24 mouse cellular contexts compared by ENCODE assay signal in the genomic region with DNA sequence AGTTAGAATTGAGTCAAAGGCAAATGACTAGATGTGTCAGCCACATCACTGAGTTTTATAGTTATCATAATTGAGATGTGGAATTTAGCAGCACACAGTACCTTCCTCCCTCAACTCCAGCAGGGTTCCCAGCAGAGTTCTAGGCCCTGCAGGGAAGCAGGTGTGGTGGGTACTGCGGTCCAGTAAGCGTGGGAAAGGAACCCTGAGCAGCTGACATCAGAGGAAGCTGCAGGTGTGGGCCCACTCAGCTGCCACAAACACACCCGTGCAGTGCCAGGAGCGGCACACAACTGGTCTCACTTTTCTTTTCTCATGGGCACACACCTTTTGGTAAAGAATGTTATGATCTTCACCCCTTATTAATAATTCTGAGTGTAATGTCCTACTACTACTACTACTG. TPM values are rescaled to one million over a fixed set of nuclear protein-coding genes. Genes with fewer than 3 reads are reported as not detected.
DNase-seq lines count a peak whose midpoint lies in the region; ATAC-seq lines count a peak whose summit lies in the region.
"Had no signal": no experiment of that assay in that cellular context is flagged by ENCODE, and none has a peak within 500 bp of the region (broad histone marks: within the 10 kb centered on the region; RNA-seq: fewer than 3 reads in every experiment).

No protein-coding gene starts in this region.

- no peak overlapping the region for H3K27ac ChIP-seq in forebrain, embryonic 16.5 days (ENCODE audit: low read length)
- no peak overlapping the region for H3K27ac ChIP-seq in forebrain, embryonic 13.5 days
- no peak overlapping the region for H3K27ac ChIP-seq in midbrain, embryonic 10.5 days (replicated peaks)
- H3K27ac ChIP-seq: embryonic facial prominence, embryonic 13.5 days; heart, embryonic 13.5 days; hindbrain, embryonic 10.5 days; hindbrain, embryonic 14.5 days; intestine, embryonic 15.5 days had no signal

- H3K27me3 ChIP-seq in forebrain, embryonic 16.5 days (replicated peaks; ENCODE audit: control insufficient read depth, insufficient read depth, low read length): no peaks in the 10 kb centered on the region
- H3K27me3 ChIP-seq in forebrain, embryonic 13.5 days: no peaks in the 10 kb centered on the region
- H3K27me3 ChIP-seq in midbrain, embryonic 10.5 days (ENCODE audit: low read depth, poor library complexity, severe bottlenecking): no peaks in the 10 kb centered on the region
- H3K27me3 ChIP-seq: embryonic facial prominence, embryonic 13.5 days; heart, embryonic 13.5 days; intestine, embryonic 15.5 days had no signal

- H3K9me3 ChIP-seq in forebrain, embryonic 16.5 days (ENCODE audit: control insufficient read depth, low read length): no peaks in the 10 kb centered on the region
- no peaks in the 10 kb centered on the region for H3K9me3 ChIP-seq in forebrain, embryonic 13.5 days (replicated peaks)
- no peaks in the 10 kb centered on the region for H3K9me3 ChIP-seq in midbrain, embryonic 10.5 days (replicated peaks)
- H3K9me3 ChIP-seq: embryonic facial prominence, embryonic 13.5 days; G1E; heart, embryonic 13.5 days; hindbrain, embryonic 10.5 days; intestine, embryonic 15.5 days had no signal

- no peak overlapping the region for H3K4me3 ChIP-seq in forebrain, embryonic 16.5 days (replicated peaks; ENCODE audit: low read length)
- no peak overlapping the region for H3K4me3 ChIP-seq in forebrain, embryonic 13.5 days
- no peak overlapping the region for H3K4me3 ChIP-seq in midbrain, embryonic 10.5 days
- H3K4me3 ChIP-seq: embryonic facial prominence, embryonic 13.5 days; heart, embryonic 13.5 days; hindbrain, embryonic 10.5 days; intestine, embryonic 15.5 days had no signal

- 95% methylated on average over 4 of the region's 4 CpGs for WGBS in forebrain, embryonic 16.5 days
- WGBS in forebrain, embryonic 13.5 days: 84% methylated on average over 4 of the region's 4 CpGs
- 88% methylated on average over 4 of the region's 4 CpGs for WGBS in midbrain, embryonic 10.5 days

- H3K9ac ChIP-seq in forebrain, embryonic 16.5 days (replicated peaks; ENCODE audit: low read depth, low read length): no peak overlapping the region
- H3K9ac ChIP-seq in forebrain, embryonic 13.5 days: no peak overlapping the region
- H3K9ac ChIP-seq: embryonic facial prominence, embryonic 13.5 days; forebrain, postnatal 0 days; heart, embryonic 13.5 days; hindbrain, embryonic 14.5 days; intestine, embryonic 15.5 days had no signal

- DNase-seq in B cell, adult 2 months: peak; percentile 39 to 46
- DNase-seq in thymus, adult 18-20 months: peak; percentile 71 to 79
- DNase-seq in thymus, postnatal 14 days: peak; percentile 81
- DNase-seq in midbrain, embryonic 10.5 days (ENCODE audit: low spot score): no peak
- DNase-seq in heart, postnatal 4 days: no peak
- DNase-seq in heart, postnatal 36 days: no peak
- DNase-seq: adrenal gland, postnatal 14 days; cerebellum, adult 11-12 months; cerebellum, adult 9-11 months; cerebellum, postnatal 36 days; forebrain, postnatal 0 days; gastrocnemius, postnatal 14 days; heart, postnatal 10 days had no signal

- no peaks in the 10 kb centered on the region for H3K4me1 ChIP-seq in forebrain, embryonic 16.5 days (replicated peaks; ENCODE audit: control insufficient read depth, insufficient read depth, low read length)
- H3K4me1 ChIP-seq in forebrain, embryonic 13.5 days: no peaks in the 10 kb centered on the region
- no peaks in the 10 kb centered on the region for H3K4me1 ChIP-seq in midbrain, embryonic 10.5 days
- H3K4me1 ChIP-seq: hindbrain, embryonic 10.5 days; intestine, embryonic 15.5 days had no signal

- peak; percentile 34; the same call in 1 of the 2 replicates for ATAC-seq in forebrain, embryonic 16.5 days
- ATAC-seq in forebrain, embryonic 13.5 days: no peak
- ATAC-seq: forebrain, postnatal 0 days; intestine, embryonic 15.5 days had no signal

- no peaks in the 10 kb centered on the region for H3K36me3 ChIP-seq in forebrain, embryonic 16.5 days (ENCODE audit: control insufficient read depth, insufficient read depth)
- 0 out of 2 replicates have a peak, but pooled peaks cover 5% of the 10 kb centered on the region for H3K36me3 ChIP-seq in forebrain, embryonic 13.5 days (ENCODE audit: poor library complexity, severe bottlenecking)
- peaks cover 13% of the 10 kb centered on the region for H3K36me3 ChIP-seq in midbrain, embryonic 10.5 days
- H3K36me3 ChIP-seq: embryonic facial prominence, embryonic 13.5 days; G1E; intestine, embryonic 15.5 days had no signal

- H3K4me2 ChIP-seq in forebrain, embryonic 16.5 days (ENCODE audit: low read length): no peak overlapping the region
- no peak overlapping the region for H3K4me2 ChIP-seq in forebrain, embryonic 13.5 days
- H3K4me2 ChIP-seq: embryonic facial prominence, embryonic 13.5 days; heart, embryonic 13.5 days; hindbrain, embryonic 14.5 days; intestine, embryonic 15.5 days had no signal

- intact Hi-C loops in heart, postnatal 36 days (cut with DNase I): no loop called here

RNA-seq across cellular contexts. Expression of gene Tm6sf1, which starts 22.0 kb away (rescaled TPM):
- polyA plus RNA-seq in forebrain, embryonic 16.5 days (2015; fragmentation: Nextera tagmentation; extraction: Ambion mirVana): 8.3 and 8.5 TPM in 2 replicates
- polyA plus RNA-seq in forebrain, embryonic 13.5 days (2015; fragmentation: Nextera tagmentation; extraction: Ambion mirVana): 7.2 and 8.8 TPM in 2 replicates
- 12.6 and 15.8 TPM in 2 replicates for polyA plus RNA-seq in midbrain, embryonic 10.5 days (2016; fragmentation: Nextera tagmentation; extraction: Ambion mirVana)
- total RNA-seq in heart, postnatal 4 days (2021): 10 to 100 TPM; 11.8 to 20.6 TPM
- 10 to 100 TPM in 1 of 2 experiments, 1 to 10 TPM in 1; 9.1 to 14.4 TPM for total RNA-seq in heart, postnatal 36 days (2021)
- polyA plus RNA-seq: G1E had no signal

RNA-seq across cellular contexts. Expression of gene Gm10160, which starts 25.2 kb away (rescaled TPM):
- not detected in 2 replicates for polyA plus RNA-seq in forebrain, embryonic 16.5 days (2015; fragmentation: Nextera tagmentation; extraction: Ambion mirVana)
- not detected in 2 replicates for polyA plus RNA-seq in forebrain, embryonic 13.5 days (2015; fragmentation: Nextera tagmentation; extraction: Ambion mirVana)
- polyA plus RNA-seq in midbrain, embryonic 10.5 days (2016; fragmentation: Nextera tagmentation; extraction: Ambion mirVana): not detected in 2 replicates
- not detected for total RNA-seq in heart, postnatal 4 days (2021)
- not detected for total RNA-seq in heart, postnatal 36 days (2021)
- total RNA-seq: adrenal gland, postnatal 14 days; forebrain, postnatal 0 days; G1E; gastrocnemius, adult 18-20 months; gastrocnemius, postnatal 14 days; heart, adult 8-10 months; heart, postnatal 10 days had no signal
- polyA plus RNA-seq: embryonic facial prominence, embryonic 13.5 days; forebrain, postnatal 0 days; G1E; gonadal fat pad, adult 2 months; heart, embryonic 13.5 days; hindbrain, embryonic 10.5 days; hindbrain, embryonic 14.5 days; intestine, embryonic 15.5 days had no signal

RNA-seq across cellular contexts. Expression of gene Btbd1, which starts 51.6 kb away (rescaled TPM):
- 99.0 and 109 TPM in 2 replicates for polyA plus RNA-seq in forebrain, embryonic 16.5 days (2015; fragmentation: Nextera tagmentation; extraction: Ambion mirVana)
- polyA plus RNA-seq in forebrain, embryonic 13.5 days (2015; fragmentation: Nextera tagmentation; extraction: Ambion mirVana): 86.0 and 86.9 TPM in 2 replicates
- 66.3 and 70.3 TPM in 2 replicates for polyA plus RNA-seq in midbrain, embryonic 10.5 days (2016; fragmentation: Nextera tagmentation; extraction: Ambion mirVana)
- 100 to 1,000 TPM; 128 to 133 TPM for total RNA-seq in heart, postnatal 4 days (2021)
- total RNA-seq in heart, postnatal 36 days (2021): 100 to 1,000 TPM; 135 to 137 TPM

RNA-seq across cellular contexts. Expression of gene Hdgfl3, which starts 53.5 kb away (rescaled TPM):
- 51.8 and 54.4 TPM in 2 replicates for polyA plus RNA-seq in forebrain, embryonic 16.5 days (2015; fragmentation: Nextera tagmentation; extraction: Ambion mirVana)
- polyA plus RNA-seq in forebrain, embryonic 13.5 days (2015; fragmentation: Nextera tagmentation; extraction: Ambion mirVana): 51.3 and 55.3 TPM in 2 replicates
- 22.8 and 26.2 TPM in 2 replicates for polyA plus RNA-seq in midbrain, embryonic 10.5 days (2016; fragmentation: Nextera tagmentation; extraction: Ambion mirVana)
- 10 to 100 TPM; 17.6 to 20.2 TPM for total RNA-seq in heart, postnatal 4 days (2021)
- 1 to 10 TPM; 6.7 to 9.0 TPM for total RNA-seq in heart, postnatal 36 days (2021)
- polyA plus RNA-seq: G1E had no signal

Comparison
In these comparisons a context has a peak if more than half of its experiments do, and no peak if none do; other contexts are left out.
1. DNase-seq: peak in B cell, adult 2 months (2 of 2), thymus, adult 18-20 months (2 of 2) and thymus, postnatal 14 days (single experiment); none in midbrain, embryonic 10.5 days (single experiment), heart, postnatal 4 days (single experiment) and heart, postnatal 36 days (0 of 2).